Mouse (Mus musculus) adrenal gland, adult 18-20 months (tissue): ENCODE measurements around the gene Pmm2. TPM values are rescaled to one million over a fixed set of nuclear protein-coding genes. Genes with fewer than 3 reads are reported as not detected.
A peak's percentile ranks its signal among the peaks of the same experiment; 100 is the strongest.

Experiments
- DNase-seq, 2 experiments: peaks; one replicate each; pipeline ENCODE4 v3.0.0; 2021 to 2022; ENCODE audit warnings: low spot score in 2 of 2
- microRNA-seq, 2 experiments: library from miRNA; unstranded; fragments of <30 nt; microRNA quantifications; one replicate each; pipeline ENCODE4 v1.2.0; 2021; ENCODE audit warnings: borderline number of aligned reads in 2 of 2
- total RNA-seq, 2 experiments: library from RNA; stranded (reverse); gene quantifications; 1 replicate in 1 of 2; 2 replicates in 1 of 2; pipeline ENCODE4 v1.2.3; 2021

Pmm2 gene
- total RNA-seq, 2 experiments from 2014 or later = 57.0 to 57.3 TPM

- no peak for DNase-seq
These were observed 40.6 kb downstream of the Pmm2 start for GRCm38 (mm10) chr16:8678035-8678434.

- DNase-seq = no peak
These were observed 41.2 kb downstream of the Pmm2 start for GRCm38 (mm10) chr16:8678676-8679075.

DNA sequence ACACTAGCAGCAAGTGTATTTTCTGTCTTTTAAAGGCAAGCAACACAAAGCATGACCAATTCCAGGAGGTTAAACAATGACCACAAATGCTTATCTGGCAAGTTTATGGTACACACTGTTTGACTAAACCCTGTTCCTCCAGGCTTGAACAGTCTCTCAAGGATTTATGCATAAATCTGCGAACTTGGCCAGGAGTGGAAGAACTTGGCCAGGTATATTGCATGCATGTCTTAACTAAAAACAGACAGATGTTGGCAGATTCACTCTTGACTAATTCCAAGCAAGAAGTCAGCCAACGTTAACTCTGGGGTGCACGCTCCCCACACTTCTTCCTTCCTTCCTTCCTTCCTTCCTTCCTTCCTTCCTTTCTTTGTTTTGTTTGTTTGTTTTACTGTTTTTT, 42.3 kb downstream of the Pmm2 start:
- DNase-seq = no peak

- DNase-seq = no peak
These were observed 43.0 kb downstream of the Pmm2 start, which contains the start of gene Gm5767 for GRCm38 (mm10) chr16:8680470-8680869. Gm5767 (plus strand) TSS chr16:8680770.

GRCm38 (mm10) chr16:8685087-8685486, 47.6 kb downstream of the Pmm2 start:
- DNase-seq = no peak

DNA sequence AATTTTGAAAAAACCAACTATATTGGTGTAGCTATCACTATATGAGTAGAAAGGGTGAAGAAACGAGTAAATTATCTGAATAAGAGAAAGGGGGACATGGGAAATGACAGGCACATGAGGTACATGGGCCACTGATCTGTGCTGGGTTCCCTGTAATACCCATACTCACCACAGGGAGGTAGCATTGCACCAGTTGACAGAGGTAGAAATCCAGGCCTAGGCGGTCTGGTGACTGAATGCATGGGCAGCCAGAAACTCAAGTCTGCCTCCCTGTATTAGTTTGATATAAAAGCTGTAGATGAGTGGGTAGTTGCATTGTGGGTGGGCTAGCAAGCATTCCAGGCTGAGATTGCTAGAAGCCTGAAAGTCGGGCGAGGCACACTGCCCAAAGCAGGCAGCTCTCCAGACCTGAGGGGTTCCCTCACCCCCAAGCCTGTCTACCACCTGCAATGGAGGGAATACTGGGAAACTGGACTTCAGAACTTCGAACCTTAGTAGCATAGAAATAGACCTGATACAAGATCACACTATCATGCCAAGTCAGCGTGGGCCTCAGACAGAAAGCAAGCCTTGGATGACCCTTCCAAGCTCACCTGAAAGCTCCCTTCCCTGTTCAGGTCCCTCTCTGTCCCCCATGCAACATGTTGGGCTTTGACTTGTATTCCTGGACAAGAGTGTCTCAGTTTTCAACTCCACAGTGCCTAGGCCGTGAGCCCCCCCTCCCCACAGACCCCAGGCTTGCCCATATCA, 48.8 kb downstream of the Pmm2 start:
- peak; percentile 72 to 73 for DNase-seq

- no peak for DNase-seq
These were observed 49.5 kb downstream of the Pmm2 start for GRCm38 (mm10) chr16:8686871-8687535.

DNA sequence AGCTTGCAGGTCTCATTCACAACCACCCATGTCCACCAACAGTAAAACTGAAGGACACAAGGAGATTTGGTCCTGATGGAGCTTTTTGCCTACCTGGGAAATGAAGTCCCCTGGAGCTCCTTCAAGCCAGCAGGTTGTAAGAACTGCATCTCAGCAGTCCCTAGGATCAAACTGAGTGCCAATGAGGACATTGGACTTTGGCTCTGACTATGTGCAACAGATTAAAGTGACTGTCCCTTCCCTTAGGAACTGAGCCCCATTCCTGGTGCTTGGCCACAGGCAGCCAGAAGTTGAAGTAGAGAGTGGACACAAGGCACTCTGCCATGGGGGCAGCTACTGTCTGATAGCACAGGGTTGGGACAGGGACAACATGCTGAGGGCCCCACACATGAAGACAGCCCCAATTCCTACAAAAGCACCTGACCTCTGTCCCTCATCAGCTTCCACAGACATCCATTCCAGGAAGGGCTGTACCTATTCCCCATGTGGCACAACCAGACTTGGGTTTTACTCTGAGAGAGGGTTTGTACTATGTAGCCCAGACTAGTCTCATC, 50.2 kb downstream of the Pmm2 start:
- DNase-seq = no peak

DNA sequence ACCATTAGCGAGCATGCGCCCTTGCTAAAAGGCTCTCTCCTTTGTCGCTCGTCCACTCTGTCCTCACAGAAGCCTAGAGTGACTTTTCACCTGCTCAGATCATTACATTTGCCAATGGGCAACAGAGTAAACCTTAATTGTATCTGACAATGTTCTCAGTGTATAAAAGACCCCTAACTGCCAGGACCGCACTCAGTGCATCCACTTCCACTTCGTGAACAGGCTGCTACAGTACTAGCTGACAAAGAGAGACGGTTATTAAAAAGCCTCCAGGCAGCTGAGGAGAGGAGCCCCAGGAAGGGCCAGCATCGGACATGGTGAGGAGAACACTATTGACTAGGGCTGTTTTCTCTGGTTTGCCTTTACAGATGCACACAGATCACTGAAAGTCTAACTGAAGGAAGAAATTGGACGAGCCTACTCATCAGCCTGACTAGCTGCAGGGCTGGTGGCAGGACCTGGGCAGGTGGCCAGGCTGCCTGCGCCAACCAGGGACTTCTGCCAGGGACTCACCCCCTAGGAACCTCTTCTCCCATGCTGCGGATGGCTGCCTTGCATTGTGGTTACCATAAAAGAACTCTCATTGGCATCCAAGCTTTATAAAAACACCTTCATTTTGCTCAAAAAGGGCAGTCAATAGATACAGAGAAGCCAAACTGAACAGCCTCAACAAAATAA, 52.6 kb downstream of the Pmm2 start:
- DNase-seq = no peak

- DNase-seq = no peak
These were observed 53.7 kb downstream of the Pmm2 start for GRCm38 (mm10) chr16:8691206-8691605.

GRCm38 (mm10) chr16:8699556-8699955, 62.1 kb downstream of the Pmm2 start:
- no peak for DNase-seq

GRCm38 (mm10) chr16:8700586-8700985, 63.1 kb downstream of the Pmm2 start:
- DNase-seq = no peak

GRCm38 (mm10) chr16:8711998-8712397, 74.5 kb downstream of the Pmm2 start:
- DNase-seq = no peak

Small RNAs within 50 kb of the gene (microRNA-seq; reads per million reads assigned to microRNA genes)
- gene Gm22137 = 0 reads per million in 2 experiments

Other genes starting within 250 kb of the Pmm2 start
- gene Tmem114, start 212.5 kb upstream of the Pmm2 start, total RNA-seq = not detected
- 10 to 100 TPM; 13.3 to 18.1 TPM for gene Mettl22, start 166.9 kb upstream of the Pmm2 start, total RNA-seq
- 100 to 1,000 TPM in 1 of 2 experiments, 10 to 100 TPM in 1; 64.8 to 124 TPM for gene Abat, start 124.2 kb upstream of the Pmm2 start, total RNA-seq
- 10 to 100 TPM; 16.5 to 20.2 TPM for gene Tmem186, start within 50 bp of the Pmm2 start, total RNA-seq
- gene Carhsp1, start 34.5 kb downstream of the Pmm2 start, total RNA-seq = 100 to 1,000 TPM in 1 of 2 experiments, 10 to 100 TPM in 1; 61.8 to 134 TPM
- not detected for gene Gm5767, start 43.1 kb downstream of the Pmm2 start, total RNA-seq
- 100 to 1,000 TPM; 109 to 126 TPM for gene Usp7, start 154.6 kb downstream of the Pmm2 start, total RNA-seq
- gene 1810013L24Rik, start 192.4 kb downstream of the Pmm2 start, total RNA-seq = 10 to 100 TPM; 81.9 to 86.4 TPM